Comparison of ENCODE assay signal across 20 mouse cellular contexts in genomic region chr5:105545126-105545525, GRCm38 (mm10).
"Had no signal": no experiment of that assay in that cellular context is flagged by ENCODE, and none has a peak within 500 bp of the region (broad histone marks: within the 10 kb centered on the region; RNA-seq: fewer than 3 reads in every experiment).

No protein-coding gene starts in this region.

- DNase-seq: kidney, adult 2 months; kidney, postnatal 25 days; liver; lung, adult 2 months; lung, postnatal 14 days; lung, postnatal 4 days; right cerebral cortex, adult 18-20 months; right cerebral cortex, postnatal 14 days; spleen, adult 18-20 months; thymus, adult 18-20 months; thymus, postnatal 36 days had no signal

- H3K27me3 ChIP-seq: limb, embryonic 13.5 days; liver, embryonic 12.5 days; liver, embryonic 15.5 days; megakaryocyte, embryonic 14.5 days; midbrain, embryonic 13.5 days had no signal

- H3K4me1 ChIP-seq: limb, embryonic 10.5 days; limb, embryonic 13.5 days; liver, embryonic 12.5 days; midbrain, embryonic 13.5 days had no signal

- H3K9ac ChIP-seq: limb, embryonic 13.5 days; liver, embryonic 12.5 days; liver, embryonic 15.5 days; midbrain, embryonic 13.5 days had no signal

- H3K4me2 ChIP-seq: limb, embryonic 13.5 days; liver, embryonic 12.5 days; liver, embryonic 15.5 days; midbrain, embryonic 13.5 days had no signal

- H3K9me3 ChIP-seq: limb, embryonic 10.5 days; limb, embryonic 13.5 days; liver, embryonic 12.5 days; liver, embryonic 15.5 days; megakaryocyte, embryonic 14.5 days; midbrain, embryonic 10.5 days; midbrain, embryonic 13.5 days had no signal

- H3K4me3 ChIP-seq: limb, embryonic 10.5 days; limb, embryonic 13.5 days; liver, embryonic 12.5 days; liver, embryonic 15.5 days; megakaryocyte, embryonic 14.5 days; midbrain, embryonic 10.5 days; midbrain, embryonic 13.5 days had no signal

- H3K27ac ChIP-seq: kidney, postnatal 0 days; limb, embryonic 10.5 days; limb, embryonic 13.5 days; liver, embryonic 12.5 days; liver, embryonic 15.5 days; midbrain, embryonic 10.5 days; midbrain, embryonic 13.5 days had no signal

- ATAC-seq: liver, embryonic 12.5 days; midbrain, embryonic 13.5 days; midbrain, embryonic 16.5 days had no signal
